Mouse (Mus musculus): ENCODE data around the gene Myf5. TPM values are rescaled to one million over a fixed set of nuclear protein-coding genes. Genes with fewer than 3 reads are reported as not detected.

Myf5 gene
- polyA plus RNA-seq, 1 experiment from 2014 or later = 0.31 TPM

Small RNAs within 50 kb of the gene (microRNA-seq; reads per million reads assigned to microRNA genes)
- gene Gm44403 = not detected

Other genes starting within 250 kb of the Myf5 start
- 1.0 and 1.3 TPM in 2 replicates for gene Lin7a, start 214.4 kb downstream of the Myf5 start, polyA plus RNA-seq (2015; fragmentation: Nextera tagmentation; extraction: Ambion mirVana)
- gene Myf6, start 8.6 kb upstream of the Myf5 start, polyA plus RNA-seq (2015; fragmentation: Nextera tagmentation; extraction: Ambion mirVana) = 0.21 TPM in 1 of 2 replicates, not detected in the other
- gene Ptprq, start 233.9 kb upstream of the Myf5 start, polyA plus RNA-seq (2015; fragmentation: Nextera tagmentation; extraction: Ambion mirVana) = not detected in 2 replicates